Mouse (Mus musculus): ENCODE results near the gene Maco1.

The Maco1 gene

DNA sequence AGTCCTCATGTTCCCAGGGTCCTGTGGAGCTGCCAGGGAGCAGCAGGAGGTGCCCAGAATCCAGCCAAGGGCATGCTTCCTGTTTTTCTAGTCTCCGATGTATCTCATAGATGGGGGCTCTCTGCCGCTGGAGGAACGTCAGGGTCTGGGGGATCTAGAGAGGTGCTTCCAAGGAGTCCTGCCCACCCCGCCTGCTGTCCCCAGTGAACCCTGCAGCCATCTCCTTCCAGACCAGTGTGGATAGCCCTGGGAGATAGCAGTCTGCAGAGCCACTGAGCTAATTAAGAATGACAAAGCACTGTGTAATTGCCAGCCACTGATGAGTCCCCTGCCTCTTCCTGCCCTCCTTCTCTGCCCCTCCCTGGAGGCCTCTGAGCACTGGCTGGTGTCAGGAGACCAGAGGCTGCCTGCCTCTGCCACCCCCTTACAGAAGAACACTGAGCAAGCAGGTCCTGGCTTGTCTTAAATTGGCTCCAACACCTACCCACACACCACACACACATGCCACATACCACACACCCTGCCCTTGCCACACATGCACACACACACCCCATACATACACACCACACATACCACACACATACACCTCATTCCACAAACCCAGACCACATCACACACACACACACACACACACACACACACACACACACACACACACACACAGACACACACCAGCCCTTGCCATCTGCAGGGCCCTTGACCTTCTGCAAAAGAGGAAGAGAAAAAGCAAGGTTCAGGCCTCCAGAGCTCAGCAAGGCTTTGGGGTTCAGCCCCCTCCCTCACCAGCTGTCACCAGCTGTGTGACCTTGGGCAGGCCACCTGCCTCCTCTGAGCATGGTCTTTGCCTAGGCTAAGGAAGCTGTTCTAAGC lies 80.1 kb downstream of the Maco1 start:
- peak; percentile 45 to 70 for DNase-seq (ENCODE audit: low spot score in 2 of 2)

DNA sequence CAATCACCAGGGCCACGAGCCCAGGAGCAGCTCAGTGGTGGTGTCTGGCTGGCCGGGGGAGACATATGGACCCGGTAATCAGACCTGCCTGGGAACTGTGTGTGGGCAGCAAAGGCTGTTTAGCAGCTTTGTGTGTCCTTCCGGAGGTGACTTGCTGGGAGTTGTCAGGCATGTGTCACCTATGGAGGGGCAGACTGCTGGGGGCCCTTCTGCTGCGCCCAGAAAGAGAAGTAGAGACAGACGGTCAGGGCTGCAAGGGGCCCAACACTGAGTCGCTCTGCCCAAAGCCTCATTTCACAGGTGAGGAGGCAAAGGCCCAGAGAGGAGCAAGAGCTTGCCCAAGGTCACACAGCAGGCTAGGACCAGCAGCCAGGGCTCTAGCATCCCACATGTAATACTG lies 83.3 kb downstream of the Maco1 start:
- DNase-seq (ENCODE audit: low spot score in 2 of 2) = no peak

DNA sequence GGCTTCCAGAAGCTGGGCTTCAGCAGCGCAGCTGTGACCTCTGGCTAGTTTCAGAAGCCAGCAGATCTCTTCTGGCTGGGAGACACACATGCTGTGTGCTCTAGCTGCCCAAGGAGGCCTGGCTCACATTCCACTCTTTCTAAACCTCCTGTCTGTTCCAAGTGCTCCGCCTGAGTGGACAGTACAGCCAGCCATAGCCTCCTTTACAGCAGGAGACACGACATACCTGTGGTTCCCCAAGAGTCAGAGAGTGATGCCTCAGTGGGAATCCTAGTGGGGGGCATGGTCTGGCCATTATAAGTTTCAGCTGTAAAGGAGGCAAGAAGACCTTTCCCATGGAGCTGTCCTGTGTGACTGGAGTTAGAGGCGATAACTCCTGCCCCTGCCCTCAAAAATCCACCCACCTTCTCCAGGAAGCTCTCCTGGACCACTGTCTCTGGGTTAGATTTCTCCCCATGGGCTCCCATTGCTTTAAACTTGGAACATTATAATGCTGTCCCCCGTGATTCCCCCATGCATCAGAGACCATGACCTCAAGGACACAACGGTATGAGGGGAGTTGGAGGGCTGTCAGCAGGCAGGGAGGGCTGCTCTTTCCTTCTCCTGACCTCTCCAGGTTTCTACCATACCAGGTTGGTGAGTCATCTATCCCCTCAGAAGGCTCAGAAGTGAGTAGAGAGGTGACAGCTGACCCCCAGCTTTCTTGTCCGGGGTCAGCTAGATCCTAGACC lies 83.9 kb downstream of the Maco1 start:
- no peak for DNase-seq (ENCODE audit: low spot score in 2 of 2)

DNA sequence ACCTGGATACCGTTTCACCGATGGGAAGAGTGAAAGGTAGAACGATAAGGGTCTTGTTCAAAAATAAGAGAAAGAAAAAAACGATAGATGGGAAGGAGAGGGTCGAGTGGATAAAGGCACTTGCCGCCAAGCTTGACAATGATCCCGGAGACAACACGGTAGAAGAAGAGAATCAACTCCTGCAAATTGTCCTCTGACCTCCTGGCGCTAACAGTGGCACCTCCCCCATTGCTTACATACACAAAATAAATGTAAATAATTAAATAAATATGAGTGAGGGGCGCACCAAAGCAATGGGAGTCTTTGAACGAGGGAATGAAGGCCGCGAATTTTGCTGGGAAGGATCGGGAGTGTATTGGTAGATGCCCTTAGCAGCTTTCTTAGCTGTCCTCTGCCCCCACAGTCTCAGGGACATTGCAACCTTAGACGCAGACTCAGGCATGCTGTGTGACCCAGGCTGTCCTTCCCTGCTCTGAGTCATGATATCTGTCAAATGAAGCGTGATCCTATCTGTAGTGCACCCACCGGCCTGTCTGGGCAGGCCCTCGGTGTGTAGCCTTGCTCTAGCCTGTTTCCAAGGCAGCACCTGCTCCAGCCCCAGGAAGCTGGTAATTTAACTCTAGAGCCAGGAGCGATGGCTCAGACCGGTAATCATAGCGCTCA lies 84.8 kb downstream of the Maco1 start:
- DNase-seq (ENCODE audit: low spot score in 2 of 2) = no peak

DNA sequence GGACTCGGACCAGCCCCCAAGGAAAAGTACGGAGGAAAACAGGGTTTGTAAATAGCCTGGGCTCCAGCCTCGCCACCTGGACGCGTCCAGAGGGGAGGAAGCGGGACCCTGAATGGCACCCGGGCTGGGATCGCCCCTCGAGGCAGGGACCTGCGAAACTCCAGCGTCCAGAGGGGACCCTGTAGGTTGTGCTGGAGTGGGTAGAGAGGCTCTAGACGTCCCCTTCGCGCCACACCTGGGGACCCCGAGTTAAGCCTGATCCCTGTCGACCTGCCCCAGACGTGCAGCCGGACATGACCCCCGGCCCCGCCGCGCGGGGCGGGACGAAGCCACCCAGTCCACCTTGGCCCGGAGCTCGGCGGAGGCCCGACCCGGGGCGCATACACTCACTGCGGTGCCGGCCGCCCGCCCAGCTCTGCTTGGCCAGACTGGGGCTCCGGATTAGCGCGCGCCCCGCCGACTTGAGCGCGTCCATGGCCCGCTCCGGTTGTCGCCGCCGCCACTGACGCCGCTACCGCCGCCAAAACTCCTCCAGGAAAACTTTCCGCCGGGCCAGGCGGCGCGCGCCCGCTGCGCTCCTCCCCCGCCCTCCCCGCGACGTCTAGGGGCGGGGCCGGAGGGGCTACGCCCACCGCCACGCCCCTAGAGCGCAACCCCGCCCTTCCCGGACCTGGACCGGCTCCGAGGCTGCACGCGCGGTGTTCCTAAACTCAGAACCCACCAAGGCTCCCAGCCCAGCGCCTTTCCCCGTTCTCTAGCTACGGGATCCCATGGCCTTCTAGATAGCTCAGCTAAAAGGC lies 85.5 kb downstream of the Maco1 start, which contains the start of gene Ldlrap1:
Gene Ldlrap1, minus strand, starts transcription at position 599 of the 800 bp plus-strand sequence.
- peak; percentile 48 to 74 for DNase-seq (ENCODE audit: low spot score in 2 of 2)

DNA sequence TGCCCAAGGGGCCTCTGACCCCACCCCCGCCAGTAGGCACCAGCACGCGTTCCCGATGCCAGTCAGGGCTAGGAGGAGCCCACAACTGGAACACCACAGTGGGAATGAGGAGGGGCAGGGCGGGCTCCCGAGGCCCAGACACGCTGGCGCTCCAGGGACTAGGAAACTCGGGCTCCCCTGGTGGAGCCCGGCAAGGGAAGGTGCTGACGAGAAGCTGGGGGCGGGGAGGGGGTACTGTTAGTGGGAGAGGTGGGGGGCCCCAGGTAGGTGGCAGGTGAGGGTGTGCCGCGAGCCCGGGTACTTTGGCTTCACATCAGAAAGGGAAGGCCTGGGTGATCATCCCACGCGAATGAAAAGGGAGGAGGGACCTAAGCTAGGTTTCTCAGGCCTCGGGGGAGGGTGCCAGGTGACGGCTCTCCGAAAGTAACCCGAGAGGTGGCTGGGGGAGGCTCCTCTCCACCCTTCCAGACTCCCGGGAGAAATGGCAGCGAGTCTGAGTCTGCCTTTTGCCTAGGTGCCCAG lies 86.2 kb downstream of the Maco1 start:
- DNase-seq (ENCODE audit: low spot score in 2 of 2) = no peak

DNA sequence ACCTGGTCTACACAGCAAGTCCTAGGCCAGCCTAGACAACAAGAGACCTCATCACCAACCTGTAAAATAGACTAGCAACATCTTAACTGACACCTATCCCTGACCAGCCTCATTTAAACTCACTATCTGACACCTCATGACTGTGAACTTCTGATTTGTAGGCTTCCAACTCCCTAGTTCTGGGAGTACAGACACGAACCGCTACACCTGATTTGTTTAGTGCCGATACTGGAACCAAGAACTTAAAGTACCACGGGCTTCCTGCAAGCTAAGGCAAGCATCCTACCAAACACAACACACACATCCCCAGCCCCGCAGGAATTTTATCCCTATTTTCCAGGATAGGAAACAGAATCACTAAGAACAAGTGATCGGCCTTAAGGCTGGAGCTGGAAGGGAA lies 86.9 kb downstream of the Maco1 start:
- no peak for DNase-seq (ENCODE audit: low spot score in 2 of 2)

DNA sequence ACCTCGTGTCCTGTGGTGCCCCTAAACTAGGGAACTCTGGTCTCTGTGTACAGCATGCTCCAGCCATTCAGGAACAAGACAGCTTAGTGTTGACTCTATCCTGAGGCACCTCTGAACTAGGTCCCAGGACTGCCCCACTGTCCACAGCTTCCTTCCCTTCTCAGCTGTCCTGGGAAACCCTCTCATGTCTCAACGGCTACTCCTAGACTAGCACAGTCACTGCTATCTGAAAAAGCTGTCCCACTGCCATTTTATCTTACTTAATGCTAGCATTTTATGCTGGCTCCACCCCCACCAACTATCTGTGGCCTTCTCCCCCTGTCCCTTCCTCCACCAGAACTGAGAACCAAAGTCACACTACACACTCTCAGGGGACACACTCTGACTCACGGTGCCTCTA lies 88.8 kb downstream of the Maco1 start:
- DNase-seq (ENCODE audit: low spot score in 2 of 2) = no peak

DNA sequence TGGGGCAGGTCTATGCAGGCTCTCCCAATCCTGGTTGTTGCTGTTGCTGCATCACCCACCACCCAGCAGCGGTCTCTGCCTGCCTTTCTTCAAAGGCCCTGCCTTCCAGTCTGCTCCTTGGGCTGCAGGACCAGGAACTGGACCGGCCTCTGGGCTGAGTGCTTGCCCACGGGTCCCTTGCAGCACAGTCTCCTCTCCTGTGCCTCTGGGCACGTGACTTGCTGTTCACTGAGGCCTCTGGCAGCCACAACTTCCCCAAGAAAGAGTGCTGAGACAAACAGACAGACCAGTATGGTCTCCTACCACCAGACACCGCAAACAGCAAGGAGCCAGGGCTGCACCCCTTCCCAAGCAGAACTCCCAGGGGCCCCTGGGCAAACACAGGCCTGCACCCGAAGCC lies 90.8 kb downstream of the Maco1 start:
- DNase-seq (ENCODE audit: low spot score in 2 of 2) = no peak

DNA sequence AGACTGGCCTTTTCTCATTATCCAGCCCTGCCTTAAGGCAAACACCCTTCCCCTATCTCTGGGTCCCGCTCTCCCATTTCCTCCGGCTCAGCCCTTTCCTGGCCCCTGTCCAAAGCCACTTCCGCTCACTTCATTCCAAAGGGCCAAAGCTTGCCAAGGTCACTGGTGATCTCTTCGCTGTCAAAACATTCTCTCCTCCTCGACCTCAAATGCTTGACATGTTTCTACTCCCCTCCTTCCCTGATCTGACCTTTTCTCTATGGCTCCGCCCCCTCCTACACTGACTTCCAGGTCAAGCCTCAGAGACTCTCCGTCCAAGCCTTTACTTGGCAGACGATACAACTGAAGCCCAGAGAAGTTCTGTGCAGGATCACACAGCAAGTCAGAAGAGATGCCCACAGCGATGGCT lies 92.3 kb downstream of the Maco1 start:
- DNase-seq (ENCODE audit: low spot score in 2 of 2) = no peak

DNA sequence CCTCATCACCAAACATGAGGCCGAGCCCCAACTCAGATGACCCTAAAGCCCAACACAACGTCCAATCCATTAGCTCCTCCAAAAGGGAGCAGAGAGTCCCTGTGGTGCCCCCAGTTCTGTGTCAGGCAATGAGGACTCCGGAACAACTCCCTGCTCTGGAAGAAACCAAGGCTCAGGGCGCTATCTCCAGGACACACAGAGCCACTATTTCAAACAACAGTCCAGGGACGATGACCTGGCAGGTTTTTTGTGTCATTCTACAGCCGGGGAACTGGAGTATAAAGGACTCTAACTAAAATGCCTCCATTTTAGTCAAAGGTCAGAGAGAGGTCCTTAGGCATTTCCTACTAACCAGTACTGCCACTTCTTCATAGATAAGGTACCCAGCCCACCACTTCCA lies 92.9 kb downstream of the Maco1 start:
- DNase-seq (ENCODE audit: low spot score in 2 of 2) = no peak

DNA sequence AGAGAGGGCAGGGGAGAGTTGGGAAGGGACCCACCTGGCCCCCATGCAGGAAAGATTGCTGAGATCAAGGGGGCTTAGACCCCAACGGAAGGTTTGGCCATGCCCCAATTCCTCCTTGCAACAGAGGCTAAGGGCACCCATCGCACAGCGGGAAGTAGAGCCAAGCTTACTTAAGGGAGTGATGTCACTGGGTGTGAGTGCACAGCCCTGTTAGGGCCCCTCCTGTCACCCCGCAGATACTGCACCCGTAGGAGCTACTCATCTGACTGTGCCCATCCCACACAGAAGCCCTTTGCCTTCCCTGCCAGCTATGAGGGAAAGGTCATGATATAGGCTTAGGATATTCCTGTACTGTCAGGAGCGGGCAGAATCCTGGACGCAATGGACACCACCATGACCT lies 93.6 kb downstream of the Maco1 start:
- DNase-seq (ENCODE audit: low spot score in 2 of 2) = no peak

DNA sequence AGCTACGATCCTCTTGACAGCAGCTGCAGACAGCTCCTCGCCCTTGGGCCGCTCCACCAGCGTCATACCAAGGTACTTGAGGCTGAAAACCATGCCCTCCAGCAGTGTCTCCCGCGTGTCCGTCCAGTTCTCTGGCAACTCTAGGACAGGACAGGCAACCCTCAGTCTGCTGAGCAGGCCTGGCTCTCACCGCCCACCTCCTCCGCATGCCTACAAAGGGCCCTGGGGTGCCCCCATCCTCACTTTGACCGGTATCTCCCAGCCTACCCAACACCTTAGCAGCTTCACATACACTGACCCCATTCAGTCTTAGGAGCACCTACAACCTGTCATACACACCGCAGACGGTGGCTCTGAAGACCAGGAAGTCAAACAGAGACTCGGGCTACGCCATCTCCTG lies 94.2 kb downstream of the Maco1 start:
- DNase-seq (ENCODE audit: low spot score in 2 of 2) = no peak

DNA sequence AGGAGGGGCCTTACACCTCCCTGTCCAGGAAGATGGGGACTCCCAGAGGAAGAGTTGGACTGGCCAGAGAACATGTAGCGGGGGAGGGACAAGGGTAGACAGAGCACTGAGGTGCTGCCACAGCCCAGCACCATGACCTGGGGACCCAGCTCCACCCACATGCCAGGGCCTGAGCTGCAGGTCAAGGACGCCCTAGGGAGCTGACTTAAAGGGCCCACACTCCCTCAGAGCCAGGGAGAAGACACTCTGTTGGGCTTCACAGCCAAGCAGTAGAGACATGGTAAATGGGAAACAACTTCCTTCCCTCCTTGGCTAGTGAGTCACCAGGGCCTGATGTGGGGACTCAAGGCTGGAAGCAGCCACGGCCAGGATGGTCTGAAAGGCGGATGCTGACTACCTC lies 94.8 kb downstream of the Maco1 start:
- no peak for DNase-seq (ENCODE audit: low spot score in 2 of 2)

DNA sequence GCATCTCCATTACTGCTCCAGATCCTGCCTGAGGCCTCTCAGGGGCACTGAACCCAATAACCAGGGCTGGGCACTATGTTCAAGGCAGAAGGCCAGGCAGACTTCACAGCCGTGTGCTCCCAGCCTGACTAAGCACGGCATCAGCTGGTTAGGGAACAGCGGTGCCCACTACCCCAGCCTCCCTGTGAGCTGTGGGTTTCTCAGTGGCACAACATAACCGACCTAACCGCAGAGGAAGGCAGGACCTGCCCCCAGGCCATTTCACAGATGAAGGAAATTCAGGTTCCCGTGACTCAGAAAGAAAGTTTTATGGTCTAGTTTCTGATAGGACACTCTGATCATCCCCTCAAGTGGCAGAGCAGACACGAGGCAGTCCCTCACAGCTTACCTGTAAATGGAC lies 96.2 kb downstream of the Maco1 start:
- DNase-seq (ENCODE audit: low spot score in 2 of 2) = no peak

DNA sequence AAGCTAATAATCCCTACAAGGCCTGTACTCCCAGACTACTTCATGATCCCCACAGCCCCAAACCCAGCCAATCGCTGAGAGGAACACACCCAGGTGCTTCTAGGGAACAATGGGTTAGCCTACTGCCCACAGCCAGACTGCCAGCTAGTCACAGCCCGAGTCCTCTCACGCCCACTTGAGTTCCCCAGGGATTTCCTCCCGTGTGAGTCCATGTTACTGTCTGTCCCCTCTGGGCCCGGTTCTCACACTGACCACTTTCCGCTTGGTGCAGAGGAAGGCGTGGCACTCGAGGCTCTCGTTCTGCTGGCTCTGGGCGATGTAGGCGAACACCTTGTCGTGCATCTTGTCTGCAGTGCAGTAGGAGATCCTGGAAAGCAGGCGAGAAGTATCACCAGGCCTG lies 98.2 kb downstream of the Maco1 start:
- DNase-seq (ENCODE audit: low spot score in 2 of 2) = no peak

DNA sequence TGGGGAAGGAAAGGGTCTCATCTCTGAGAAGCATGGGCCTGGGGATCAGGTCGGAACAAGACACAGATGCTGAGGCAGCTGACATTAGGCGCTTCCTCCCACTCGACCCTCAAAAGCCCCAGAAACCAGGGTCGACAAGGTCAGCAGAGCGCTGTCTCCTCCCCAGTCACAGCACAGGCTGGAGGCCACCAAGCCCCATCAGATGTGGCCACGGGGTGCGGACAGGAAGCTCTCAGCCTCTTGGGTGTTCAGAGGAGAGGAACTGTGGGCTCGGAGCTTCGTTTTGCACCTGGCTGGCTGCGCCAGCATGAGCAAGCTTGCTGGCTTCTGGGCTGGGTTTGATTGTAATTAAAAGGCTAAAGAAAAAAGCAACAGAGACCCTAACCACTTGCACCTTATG lies 98.8 kb downstream of the Maco1 start:
- DNase-seq (ENCODE audit: low spot score in 2 of 2) = peak in 1 of 2 experiments; percentile 55

DNA sequence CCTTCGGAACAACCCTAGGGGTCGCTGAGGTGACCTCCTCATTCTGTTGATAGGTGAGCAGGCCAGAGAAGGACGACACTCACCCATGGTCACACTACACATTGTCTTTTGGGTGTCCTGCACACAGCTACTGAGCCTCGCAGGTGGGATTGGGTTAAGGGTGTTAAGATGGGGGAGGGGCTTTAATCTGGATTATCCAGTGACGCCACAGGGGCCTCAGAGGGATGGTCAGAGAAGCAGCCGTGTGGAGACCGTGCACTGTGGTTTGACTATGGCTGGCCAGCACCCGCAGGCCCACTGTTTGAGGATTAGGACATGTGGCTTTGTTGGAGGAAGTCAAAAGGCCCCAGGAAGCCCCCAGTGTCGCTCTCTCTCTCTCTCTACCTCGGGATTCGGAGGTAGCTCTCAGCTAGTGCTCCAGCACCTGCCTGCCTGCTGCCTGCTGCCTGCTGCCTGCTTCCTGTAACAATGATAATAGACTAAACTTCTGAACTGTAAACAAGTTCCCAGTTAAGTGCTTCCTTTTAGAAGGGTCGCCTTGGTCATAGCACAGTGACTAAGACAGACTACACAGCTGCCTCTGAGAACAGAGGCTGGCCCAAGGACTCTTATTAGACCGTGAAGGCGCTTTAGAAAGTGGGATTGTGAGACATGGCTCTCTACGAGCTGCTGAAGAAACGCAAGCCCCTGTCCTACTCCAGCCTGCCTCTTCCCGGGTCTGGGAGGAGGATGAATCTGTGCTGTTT lies 99.5 kb downstream of the Maco1 start:
- DNase-seq (ENCODE audit: low spot score in 2 of 2) = peak in 1 of 2 experiments; percentile 56

DNA sequence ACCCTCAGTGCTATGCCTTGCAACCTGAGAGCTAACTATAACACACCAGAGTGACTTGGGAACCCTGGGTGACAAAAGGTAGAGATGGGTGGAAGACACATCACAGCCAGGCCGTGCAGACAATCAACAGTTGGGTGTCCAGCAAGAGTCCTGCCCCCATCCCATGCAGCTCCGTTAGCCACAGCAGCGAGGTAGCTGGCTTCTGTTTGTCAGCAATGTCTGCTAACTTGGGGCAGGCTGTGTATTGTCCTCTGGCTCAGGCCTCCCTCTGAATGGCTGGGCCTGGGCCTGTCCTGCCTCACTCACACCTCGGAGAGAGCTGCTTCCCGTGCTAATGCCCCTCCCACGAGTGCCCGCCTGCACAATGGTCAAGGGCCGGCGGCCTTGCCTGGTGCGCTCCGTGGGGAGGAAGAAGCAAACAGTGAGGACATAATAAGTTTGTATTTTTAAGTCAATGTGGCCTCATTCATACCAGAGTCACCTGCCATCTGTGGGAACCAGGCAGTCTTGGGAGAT lies 100.2 kb downstream of the Maco1 start:
- DNase-seq (ENCODE audit: low spot score in 2 of 2) = no peak

All from thymus, postnatal 10 days (tissue).